Mouse (Mus musculus) kidney, postnatal 4 days (tissue): ENCODE data around the gene Tmem211.

Experiments
- DNase-seq, 2 experiments: peaks; one replicate each; pipeline ENCODE4 v3.0.0; 2021; ENCODE audit warnings: mixed read lengths in 2 of 2

The Tmem211 gene

GRCm38 (mm10) chr5:113226632-113227102 lies at the start of gene Tmem211:
Tmem211 (plus strand) TSS chr5:113226909.
- DNase-seq: peak; percentile 95

DNA sequence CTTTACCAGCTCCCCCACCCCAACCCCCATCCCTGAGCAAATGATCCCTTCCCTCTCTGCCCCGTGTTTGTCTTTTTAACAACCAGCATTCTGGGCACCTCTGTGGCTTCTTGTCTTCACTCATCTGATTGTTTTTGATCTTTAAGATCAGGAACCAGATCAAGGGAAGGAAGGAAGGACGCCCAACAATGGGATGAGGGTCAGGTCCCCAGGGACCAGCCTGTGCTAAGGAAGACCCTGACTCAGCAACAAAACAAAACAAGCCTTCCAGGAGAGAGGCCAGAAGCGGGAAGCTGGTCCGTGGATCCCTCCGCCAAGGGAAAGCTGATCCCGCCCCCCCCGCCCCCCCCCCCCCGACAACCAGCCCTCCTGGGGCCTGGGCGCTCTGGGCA lies 47.3 kb upstream of the Tmem211 start:
- peak in 1 of 2 experiments; percentile 47 for DNase-seq

- DNase-seq: peak; percentile 96
Measured at GRCm38 (mm10) chr5:113179843-113180682, 46.6 kb upstream of the Tmem211 start.

DNA sequence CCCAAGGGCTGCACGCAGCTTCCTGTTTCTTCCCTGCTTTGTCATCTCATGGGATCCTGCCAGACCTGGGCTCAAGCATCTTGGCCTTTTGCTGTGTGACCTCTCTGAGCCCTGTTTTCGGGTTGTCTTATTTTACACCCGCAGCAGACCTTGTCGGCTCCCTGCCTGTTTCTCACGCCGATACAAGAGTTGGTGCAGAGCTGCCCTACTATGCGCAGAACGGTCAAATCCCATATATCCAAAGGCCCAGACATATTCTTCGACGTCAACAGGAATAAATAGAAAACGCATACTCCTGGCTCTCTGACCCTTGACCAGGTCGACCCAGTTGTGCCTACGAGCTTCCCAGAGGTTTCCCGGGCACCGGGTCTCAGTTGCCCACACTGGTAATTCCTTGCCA lies 46.0 kb upstream of the Tmem211 start:
- no peak for DNase-seq

DNA sequence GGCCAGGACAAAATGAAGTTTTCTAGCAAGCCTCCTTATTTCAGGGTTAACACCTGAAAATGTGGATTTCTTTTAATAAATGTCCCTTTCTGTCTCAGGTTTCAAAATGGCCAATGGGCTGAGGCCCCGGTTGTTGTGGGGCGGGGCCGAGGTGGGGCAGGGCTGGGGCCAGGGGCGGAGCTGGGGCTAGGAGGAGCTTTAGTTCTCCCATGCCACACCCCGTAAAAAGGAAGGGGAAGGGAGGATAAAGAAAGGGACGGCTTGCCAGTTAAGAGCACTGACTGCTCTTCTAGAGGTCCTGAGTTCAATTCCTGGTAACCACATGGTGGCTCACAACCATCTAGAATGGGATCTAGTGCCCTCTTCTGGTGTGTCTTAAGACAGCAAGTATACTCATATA lies 45.3 kb upstream of the Tmem211 start:
- DNase-seq: peak; percentile 49 to 57

GRCm38 (mm10) chr5:113190558-113190957 lies 36.2 kb upstream of the Tmem211 start:
- no peak for DNase-seq

DNA sequence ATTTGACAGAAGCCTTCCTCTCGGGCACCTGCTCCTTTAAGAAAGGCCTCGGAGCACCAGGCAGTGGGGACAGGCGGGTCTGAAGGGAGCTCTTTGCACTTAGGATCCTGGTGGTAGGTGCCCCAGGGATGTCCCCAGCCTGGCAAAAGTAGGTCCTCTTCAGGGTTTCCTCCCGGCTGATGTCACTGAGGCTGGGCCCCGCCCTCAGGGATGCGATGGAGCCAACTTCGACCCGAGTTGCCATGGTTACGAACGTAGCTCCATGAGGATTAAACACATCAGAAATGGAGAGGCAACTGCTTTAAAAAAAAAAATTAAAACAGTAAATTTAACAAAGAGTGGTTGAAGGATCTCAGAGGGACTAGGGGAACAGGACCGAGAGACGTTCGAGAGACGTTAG lies 34.8 kb upstream of the Tmem211 start:
- no peak for DNase-seq

GRCm38 (mm10) chr5:113193762-113194161 lies 32.9 kb upstream of the Tmem211 start:
- no peak for DNase-seq

- no peak for DNase-seq
Measured at GRCm38 (mm10) chr5:113195451-113195850, 31.3 kb upstream of the Tmem211 start.

DNA sequence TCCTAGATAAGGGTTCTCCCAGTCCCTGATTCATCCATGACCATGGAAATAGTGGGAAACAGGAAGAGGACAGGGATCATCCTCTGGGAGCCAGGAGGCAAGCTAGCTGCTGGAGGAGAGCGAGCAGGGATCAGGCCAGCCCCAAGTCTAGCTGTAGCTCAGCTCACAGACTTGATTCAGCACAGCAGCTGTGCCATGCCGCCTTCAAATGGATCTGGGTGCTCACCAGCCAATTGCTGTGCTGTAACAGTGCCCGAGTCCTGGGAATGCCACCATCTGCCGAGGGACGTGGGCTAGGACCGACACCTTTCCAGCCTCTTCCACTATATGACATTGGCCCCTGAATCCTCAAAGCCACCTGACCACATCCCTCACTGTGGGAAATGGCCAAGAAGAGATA lies 30.8 kb upstream of the Tmem211 start:
- no peak for DNase-seq

DNA sequence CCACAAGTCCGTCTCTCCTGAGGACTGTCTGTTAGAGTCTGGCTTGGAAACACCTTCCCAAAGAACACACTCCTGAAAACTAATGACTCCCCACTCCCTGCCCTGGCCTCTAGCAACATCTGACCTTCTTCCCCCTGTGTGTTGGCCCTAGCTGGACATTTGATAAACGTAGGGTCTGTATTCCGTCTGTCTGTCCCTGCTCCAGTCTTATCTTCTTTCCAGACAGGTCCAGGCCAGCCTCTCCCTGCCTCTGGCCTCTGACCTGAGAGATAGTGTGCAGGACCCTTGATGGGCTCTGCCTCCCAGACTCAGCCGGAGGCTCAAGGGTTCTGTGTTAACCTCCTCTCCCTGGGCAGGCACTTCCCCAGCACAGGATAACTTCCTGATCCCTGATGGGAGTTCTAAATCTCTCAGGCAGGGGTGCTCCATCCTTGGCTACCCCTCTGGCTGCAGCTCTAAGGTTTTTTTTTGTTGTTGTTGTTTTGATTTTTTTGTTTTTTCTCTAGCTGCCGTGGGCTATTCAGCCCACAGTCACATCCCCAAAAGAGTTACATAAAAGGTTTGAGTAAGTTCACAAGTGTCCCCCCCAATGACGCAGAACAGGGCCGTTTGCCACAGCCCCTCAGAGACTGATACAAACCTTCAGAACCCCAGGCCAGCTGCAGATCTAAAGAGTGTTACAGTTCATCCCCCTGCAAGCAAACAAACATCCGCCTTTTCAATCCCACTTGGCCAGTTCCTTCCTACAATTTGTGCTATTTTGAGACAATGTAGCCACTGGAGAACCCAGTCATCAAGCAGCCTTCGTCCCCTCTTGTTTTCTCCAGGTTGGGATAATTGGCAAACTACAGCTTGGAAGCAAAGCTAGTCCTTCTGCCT lies 29.6 kb upstream of the Tmem211 start:
- peak in 1 of 2 experiments; percentile 38 for DNase-seq

DNA sequence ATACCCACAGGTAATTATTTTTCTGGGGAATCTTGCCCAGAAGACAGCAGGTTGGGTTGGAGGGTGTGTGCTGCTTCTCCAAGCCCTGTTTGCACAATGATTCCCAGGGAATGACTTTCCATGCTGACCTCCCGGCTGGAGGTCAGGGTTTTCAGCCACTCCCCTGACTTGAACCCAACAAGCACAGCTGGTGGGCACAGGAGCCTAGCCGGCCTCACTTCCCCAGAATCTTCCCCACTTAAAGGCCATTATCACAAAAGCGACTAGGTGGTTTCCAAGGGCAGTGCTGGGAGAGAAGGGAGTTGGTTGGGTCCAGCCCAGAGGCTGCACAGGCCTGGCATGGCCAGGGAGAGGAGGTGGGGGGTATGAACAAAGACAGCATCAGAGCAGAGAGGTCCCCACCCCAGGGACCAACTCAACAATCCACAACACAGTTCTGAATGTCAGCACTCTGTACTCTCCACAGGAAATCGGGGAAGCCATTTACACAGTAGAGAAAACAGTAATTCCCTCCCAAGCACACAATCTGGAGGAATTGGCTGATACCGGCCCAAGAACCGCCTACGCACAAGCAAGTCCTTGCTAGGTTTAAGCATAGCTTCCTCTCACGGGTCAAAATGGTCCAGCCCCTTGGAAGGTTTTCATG lies 27.5 kb upstream of the Tmem211 start:
- peak in 1 of 2 experiments; percentile 20 for DNase-seq

DNA sequence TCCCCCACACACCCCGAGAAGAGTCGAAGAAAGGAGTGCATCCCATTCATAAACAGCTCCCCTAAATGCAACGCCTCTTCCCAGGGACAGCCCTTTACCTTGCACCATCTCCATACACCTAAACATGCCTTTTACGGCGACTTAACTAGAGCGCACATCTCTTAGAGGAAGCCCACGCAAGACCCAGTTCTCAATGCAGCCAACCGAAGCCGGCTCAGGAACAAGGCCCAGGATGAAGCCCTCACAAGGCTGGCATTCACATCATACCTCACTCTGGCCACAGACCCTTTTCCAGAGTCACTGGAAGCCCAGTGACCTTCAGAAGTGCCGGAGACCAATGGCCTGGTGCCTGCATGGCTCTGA lies 27.0 kb upstream of the Tmem211 start:
- DNase-seq: no peak

DNA sequence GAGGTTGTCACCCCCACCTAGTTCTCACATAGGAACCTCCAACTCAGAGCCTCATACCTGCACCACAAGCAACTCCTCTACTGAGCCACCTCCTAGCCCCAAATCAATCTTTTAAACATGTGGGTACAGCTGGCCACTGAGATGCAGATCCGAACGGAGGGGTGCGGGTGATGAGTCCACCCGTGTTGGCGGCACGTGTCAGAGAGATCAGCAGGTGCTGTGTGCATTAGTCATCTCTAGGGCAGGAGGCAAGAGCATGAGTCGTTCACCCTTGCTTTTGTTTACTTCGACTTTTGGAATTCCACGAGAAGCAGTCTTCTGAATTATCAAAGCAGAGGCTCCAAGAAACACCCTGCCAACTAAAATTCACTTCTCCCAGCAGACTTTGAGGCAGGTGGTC lies 22.5 kb upstream of the Tmem211 start:
- no peak for DNase-seq

- DNase-seq: no peak
Measured at GRCm38 (mm10) chr5:113206670-113207352, 19.9 kb upstream of the Tmem211 start.

DNA sequence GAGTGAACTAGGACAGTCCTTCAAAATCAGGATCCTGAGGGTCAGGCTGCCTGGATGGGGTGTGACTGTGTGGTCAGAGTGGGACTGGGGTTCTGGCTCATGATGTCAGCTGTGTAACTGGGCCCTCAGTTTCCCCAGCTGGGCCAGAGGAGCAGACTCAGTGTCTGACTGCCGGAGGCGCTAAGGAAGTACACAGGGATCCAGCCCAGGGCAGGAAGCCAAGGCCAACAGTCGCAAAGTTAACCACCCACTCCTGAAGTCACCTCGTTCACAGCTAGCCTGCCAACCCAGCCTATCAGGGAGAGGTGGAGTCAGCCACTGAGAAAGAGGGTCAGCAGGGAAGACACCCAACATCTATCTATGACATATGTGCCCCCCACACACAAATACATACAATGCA lies 18.7 kb upstream of the Tmem211 start:
- DNase-seq: peak in 1 of 2 experiments; percentile 54

GRCm38 (mm10) chr5:113208622-113209400 lies 17.9 kb upstream of the Tmem211 start:
- peak; percentile 70 to 80 for DNase-seq

GRCm38 (mm10) chr5:113209401-113209750 lies 17.3 kb upstream of the Tmem211 start:
- no peak for DNase-seq

DNA sequence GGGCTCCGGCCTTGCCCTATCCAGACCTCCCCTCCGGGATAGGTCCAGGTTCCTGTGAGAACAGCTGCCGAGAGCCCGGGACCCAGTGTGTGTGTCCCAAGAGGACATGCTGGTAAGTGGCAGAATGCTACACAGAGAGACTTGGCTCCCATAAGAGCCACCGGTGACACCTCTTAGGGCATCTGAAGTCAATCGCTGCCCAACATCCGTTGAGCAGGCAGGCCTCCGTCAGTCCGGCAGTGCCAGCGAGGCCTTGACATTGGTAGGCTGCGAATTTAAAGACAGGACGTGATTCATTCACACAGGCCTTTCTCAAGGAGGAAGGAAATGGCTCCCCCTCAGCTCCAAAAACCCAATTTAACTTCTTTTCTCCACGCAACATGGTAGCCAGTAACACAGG lies 16.8 kb upstream of the Tmem211 start:
- DNase-seq: peak; percentile 29 to 45

GRCm38 (mm10) chr5:113210314-113210713 lies 16.4 kb upstream of the Tmem211 start:
- DNase-seq: peak in 1 of 2 experiments; percentile 51

- DNase-seq: no peak
Measured at GRCm38 (mm10) chr5:113212156-113212835, 14.4 kb upstream of the Tmem211 start.
